Mouse (Mus musculus): ENCODE data around the gene Tmem108. TPM values are rescaled to one million over a fixed set of nuclear protein-coding genes. Genes with fewer than 3 reads are reported as not detected.

Gene Tmem108
- total and polyA plus RNA-seq, 3 experiments, result 4.6 to 9.1 (median 4.7) TPM

- TF ChIP-seq EP300 (IDR thresholded peaks at IDR 0.05; ENCODE audit: insufficient read depth, low read depth, low read length) (no peak), POLR2A (IDR thresholded peaks at IDR 0.05; ENCODE audit: insufficient read depth, low read depth, low read length) (no peak), CTCF (IDR thresholded peaks at IDR 0.05) (no peak)
- H3K79me2 ChIP-seq (replicated peaks; ENCODE audit: control insufficient read depth, insufficient read depth, low read length), result no peaks in the 10 kb centered on the region
- peaks cover 2% of the 10 kb centered on the region; the same call in 1 of the 2 replicates for H3K4me1 ChIP-seq (ENCODE audit: control insufficient read depth, insufficient read depth, low read length)
- H3K9ac ChIP-seq (ENCODE audit: low read depth, low read length), result no peak overlapping the region
- no peaks in the 10 kb centered on the region for H3K36me3 ChIP-seq (ENCODE audit: control insufficient read depth, insufficient read depth, low read length)
- peak overlapping the region; percentile 65 for H3K27ac ChIP-seq
- no peaks in the 10 kb centered on the region for H3K27me3 ChIP-seq (ENCODE audit: control insufficient read depth, insufficient read depth, low read length)
- WGBS, result 72% methylated on average over 11 of the region's 11 CpGs
- intact Hi-C loops (cut with DNase I), result no loop called here
- peak; percentile 41 to 56 for DNase-seq
- H3K4me3 ChIP-seq, result no peak overlapping the region
Measured at GRCm38 (mm10) chr9:103720021-103720420, 41.6 kb downstream of the Tmem108 start.

GRCm38 (mm10) chr9:103716002-103716401 is 45.6 kb downstream of the Tmem108 start:
- no peak for DNase-seq
- Histone ChIP-seq H3K27ac (no peak overlapping the region), H3K36me3 (ENCODE audit: control insufficient read depth, insufficient read depth, low read length) (no peaks in the 10 kb centered on the region), H3K27me3 (ENCODE audit: control insufficient read depth, insufficient read depth, low read length) (no peaks in the 10 kb centered on the region), H3K4me3 (no peak overlapping the region), H3K9ac (ENCODE audit: low read depth, low read length) (no peak overlapping the region), H3K4me1 (ENCODE audit: control insufficient read depth, insufficient read depth, low read length) (no peaks in the 10 kb centered on the region), H3K79me2 (replicated peaks; ENCODE audit: control insufficient read depth, insufficient read depth, low read length) (no peaks in the 10 kb centered on the region)
- 82% methylated on average over 13 of the region's 13 CpGs for WGBS
- intact Hi-C loops (cut with DNase I), result no loop called here
- TF ChIP-seq EP300 (IDR thresholded peaks at IDR 0.05; ENCODE audit: insufficient read depth, low read depth, low read length) (no peak), CTCF (IDR thresholded peaks at IDR 0.05) (no peak), POLR2A (IDR thresholded peaks at IDR 0.05; ENCODE audit: insufficient read depth, low read depth, low read length) (no peak)

GRCm38 (mm10) chr9:103715352-103715751 is 46.3 kb downstream of the Tmem108 start:
- H3K79me2 ChIP-seq (replicated peaks; ENCODE audit: control insufficient read depth, insufficient read depth, low read length), result no peaks in the 10 kb centered on the region
- no peak for DNase-seq
- WGBS, result 73% methylated on average over 4 of the region's 4 CpGs
- intact Hi-C loops (cut with DNase I), result no loop called here
- TF ChIP-seq EP300 (IDR thresholded peaks at IDR 0.05; ENCODE audit: insufficient read depth, low read depth, low read length) (no peak), POLR2A (IDR thresholded peaks at IDR 0.05; ENCODE audit: insufficient read depth, low read depth, low read length) (no peak), CTCF (IDR thresholded peaks at IDR 0.05) (no peak)
- no peak overlapping the region for H3K27ac ChIP-seq
- H3K36me3 ChIP-seq (ENCODE audit: control insufficient read depth, insufficient read depth, low read length), result no peaks in the 10 kb centered on the region
- no peaks in the 10 kb centered on the region for H3K27me3 ChIP-seq (ENCODE audit: control insufficient read depth, insufficient read depth, low read length)
- no peak overlapping the region for H3K9ac ChIP-seq (ENCODE audit: low read depth, low read length)
- no peaks in the 10 kb centered on the region for H3K4me1 ChIP-seq (ENCODE audit: control insufficient read depth, insufficient read depth, low read length)
- no peak overlapping the region for H3K4me3 ChIP-seq

GRCm38 (mm10) chr9:103713230-103713629 is 48.4 kb downstream of the Tmem108 start:
- Histone ChIP-seq H3K79me2 (replicated peaks; ENCODE audit: control insufficient read depth, insufficient read depth, low read length) (no peaks in the 10 kb centered on the region), H3K27me3 (ENCODE audit: control insufficient read depth, insufficient read depth, low read length) (no peaks in the 10 kb centered on the region), H3K4me3 (no peak overlapping the region), H3K27ac (no peak overlapping the region), H3K36me3 (ENCODE audit: control insufficient read depth, insufficient read depth, low read length) (no peaks in the 10 kb centered on the region), H3K4me1 (ENCODE audit: control insufficient read depth, insufficient read depth, low read length) (no peaks in the 10 kb centered on the region), H3K9ac (ENCODE audit: low read depth, low read length) (no peak overlapping the region)
- TF ChIP-seq EP300 (IDR thresholded peaks at IDR 0.05; ENCODE audit: insufficient read depth, low read depth, low read length), result no peak
- TF ChIP-seq CTCF (IDR thresholded peaks at IDR 0.05), result no peak
- no peak for TF ChIP-seq POLR2A (IDR thresholded peaks at IDR 0.05; ENCODE audit: insufficient read depth, low read depth, low read length)
- no peak for DNase-seq
- intact Hi-C loops (cut with DNase I), result no loop called here
- WGBS, result 76% methylated on average over 4 of the region's 4 CpGs

- H3K27me3 ChIP-seq (ENCODE audit: control insufficient read depth, insufficient read depth, low read length), result no peaks in the 10 kb centered on the region
- 52% methylated on average over 7 of the region's 7 CpGs for WGBS
- DNase-seq, result no peak
- H3K4me3 ChIP-seq, result no peak overlapping the region
- H3K9ac ChIP-seq (ENCODE audit: low read depth, low read length), result no peak overlapping the region
- H3K4me1 ChIP-seq (ENCODE audit: control insufficient read depth, insufficient read depth, low read length), result no peaks in the 10 kb centered on the region
- no peak overlapping the region for H3K27ac ChIP-seq
- no peaks in the 10 kb centered on the region for H3K36me3 ChIP-seq (ENCODE audit: control insufficient read depth, insufficient read depth, low read length)
- intact Hi-C loops (cut with DNase I), result no loop called here
- H3K79me2 ChIP-seq (replicated peaks; ENCODE audit: control insufficient read depth, insufficient read depth, low read length), result no peaks in the 10 kb centered on the region
- TF ChIP-seq EP300 (IDR thresholded peaks at IDR 0.05; ENCODE audit: insufficient read depth, low read depth, low read length) (no peak), POLR2A (IDR thresholded peaks at IDR 0.05; ENCODE audit: insufficient read depth, low read depth, low read length) (no peak), CTCF (IDR thresholded peaks at IDR 0.05) (no peak)
Measured at GRCm38 (mm10) chr9:103712711-103713110, 48.9 kb downstream of the Tmem108 start.

- Histone ChIP-seq H3K4me3 (no peak overlapping the region), H3K27me3 (ENCODE audit: control insufficient read depth, insufficient read depth, low read length) (no peaks in the 10 kb centered on the region), H3K27ac (no peak overlapping the region), H3K9ac (ENCODE audit: low read depth, low read length) (no peak overlapping the region), H3K4me1 (ENCODE audit: control insufficient read depth, insufficient read depth, low read length) (no peaks in the 10 kb centered on the region), H3K79me2 (replicated peaks; ENCODE audit: control insufficient read depth, insufficient read depth, low read length) (no peaks in the 10 kb centered on the region), H3K36me3 (ENCODE audit: control insufficient read depth, insufficient read depth, low read length) (no peaks in the 10 kb centered on the region)
- WGBS, result 23% methylated on average over 3 of the region's 3 CpGs
- no peak for TF ChIP-seq EP300 (IDR thresholded peaks at IDR 0.05; ENCODE audit: insufficient read depth, low read depth, low read length)
- no peak for TF ChIP-seq POLR2A (IDR thresholded peaks at IDR 0.05; ENCODE audit: insufficient read depth, low read depth, low read length)
- no peak for TF ChIP-seq CTCF (IDR thresholded peaks at IDR 0.05)
- no peak for DNase-seq
- intact Hi-C loops (cut with DNase I), result no loop called here
Measured at GRCm38 (mm10) chr9:103709694-103710093, 51.9 kb downstream of the Tmem108 start.
